Mouse (Mus musculus): ENCODE results near the gene Gm21962. TPM values are rescaled to one million over a fixed set of nuclear protein-coding genes. Genes with fewer than 3 reads are reported as not detected.
A peak's percentile ranks its signal among the peaks of the same experiment; 100 is the strongest.

The Gm21962 gene
- total RNA-seq, 2 experiments from 2014 or later: not detected

- no peak for DNase-seq (ENCODE audit: low spot score in 2 of 2)
Observed at GRCm38 (mm10) chr3:137715946-137716345, 44.6 kb downstream of the Gm21962 start.

- peak in 1 of 2 experiments; percentile 60 for DNase-seq (ENCODE audit: low spot score in 2 of 2)
Observed at GRCm38 (mm10) chr3:137716573-137717157, 45.3 kb downstream of the Gm21962 start.

Small RNA genes within 50 kb of the gene (microRNA-seq; reads per million reads assigned to microRNA genes)
- 0 reads per million in 2 experiments for gene Gm22468

Other genes with a start within 250 kb of the Gm21962 start
- gene Ddit4l, start 49.9 kb upstream of the Gm21962 start, total RNA-seq (2021): 1 to 10 TPM; 5.8 to 7.5 TPM
- 100 to 1,000 TPM; 158 to 167 TPM for gene H2afz, start 193.0 kb downstream of the Gm21962 start, total RNA-seq (2021)
- gene Dnajb14, start 196.2 kb downstream of the Gm21962 start, total RNA-seq (2021): 10 to 100 TPM; 49.6 to 50.2 TPM
- gene Lamtor3, start 247.0 kb downstream of the Gm21962 start, total RNA-seq (2021): 10 to 100 TPM; 62.9 to 65.8 TPM

All from layer of hippocampus, postnatal 14 days (tissue).